Mouse (Mus musculus): ENCODE data around the gene Taok1.

Taok1 gene

DNA sequence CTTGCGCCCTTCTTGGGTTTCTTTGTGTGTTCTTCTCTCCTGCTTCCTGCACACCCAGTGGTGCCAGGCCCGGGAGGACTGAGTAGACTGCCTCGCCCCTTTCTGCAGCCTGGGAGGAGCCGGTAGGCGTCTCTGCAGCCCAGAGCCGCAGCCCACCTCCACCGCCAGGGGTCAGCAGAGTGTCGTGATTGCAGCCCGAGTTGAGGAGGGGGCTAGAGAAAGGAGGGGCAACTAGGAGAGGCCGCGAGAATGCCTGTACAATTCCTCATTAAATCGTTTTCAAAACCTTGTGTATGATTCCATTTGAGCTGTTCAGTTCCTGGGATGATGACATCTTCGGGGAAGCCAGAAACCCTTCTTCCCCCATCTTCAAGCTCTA lies 116.5 kb downstream of the Taok1 start:
- peak; percentile 74 to 85 for DNase-seq

DNA sequence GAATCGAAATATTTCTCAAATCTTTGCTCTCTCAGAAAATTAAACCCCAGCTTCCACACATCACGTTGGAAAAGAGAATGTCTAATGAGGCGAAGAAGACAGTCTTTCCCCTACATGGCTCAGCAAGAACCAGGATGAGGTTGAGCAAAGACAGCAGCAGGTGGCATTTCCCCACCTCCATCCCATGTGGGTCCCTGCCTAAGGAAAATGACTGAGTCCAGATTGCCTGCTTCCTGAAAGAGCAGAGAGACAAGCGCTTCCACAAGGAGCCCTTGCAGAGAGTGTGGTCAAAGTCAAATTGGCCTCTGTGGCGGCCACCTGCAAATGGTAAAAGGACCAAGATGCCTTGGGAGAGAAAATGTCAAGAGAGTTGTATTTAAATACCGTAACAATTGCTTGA lies 117.2 kb downstream of the Taok1 start:
- no peak for DNase-seq

DNA sequence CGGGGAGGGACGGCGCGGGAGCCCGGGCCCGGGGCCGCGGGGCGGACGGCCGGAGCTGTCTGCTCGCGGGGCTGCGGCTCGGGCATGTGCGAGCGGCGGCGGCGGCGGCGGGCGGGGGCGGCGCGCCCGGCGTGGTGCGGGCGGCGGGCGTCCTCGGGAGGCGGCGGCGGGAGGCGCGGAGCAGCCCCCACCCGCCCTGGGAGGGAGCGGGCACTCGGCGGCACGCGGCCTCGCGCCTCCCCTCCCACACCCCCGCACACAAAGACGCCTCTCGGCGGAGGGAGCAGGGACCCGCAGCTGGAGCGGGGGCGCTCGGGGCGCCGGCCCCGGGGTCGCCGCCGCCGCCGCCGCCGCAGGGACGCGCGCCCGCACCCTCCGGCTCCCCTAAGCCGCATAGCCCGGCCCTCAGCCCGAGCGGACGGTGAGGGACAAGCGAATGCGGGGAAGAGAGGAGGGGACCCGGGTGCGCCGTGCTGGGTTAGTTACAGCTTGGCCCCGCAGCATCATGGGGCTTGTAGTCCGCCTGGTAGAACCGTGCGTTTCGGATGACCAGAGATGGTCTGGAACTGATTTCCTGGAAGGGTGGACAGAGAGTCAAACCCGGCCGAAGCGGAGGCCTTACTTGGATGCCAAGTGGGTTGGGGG lies 117.9 kb downstream of the Taok1 start, which contains the start of gene Ankrd13b:
TSS of gene Ankrd13b (minus strand) at position 88 of the 645 bp plus-strand sequence.
- peak in 1 of 2 experiments; percentile 61 for DNase-seq

DNA sequence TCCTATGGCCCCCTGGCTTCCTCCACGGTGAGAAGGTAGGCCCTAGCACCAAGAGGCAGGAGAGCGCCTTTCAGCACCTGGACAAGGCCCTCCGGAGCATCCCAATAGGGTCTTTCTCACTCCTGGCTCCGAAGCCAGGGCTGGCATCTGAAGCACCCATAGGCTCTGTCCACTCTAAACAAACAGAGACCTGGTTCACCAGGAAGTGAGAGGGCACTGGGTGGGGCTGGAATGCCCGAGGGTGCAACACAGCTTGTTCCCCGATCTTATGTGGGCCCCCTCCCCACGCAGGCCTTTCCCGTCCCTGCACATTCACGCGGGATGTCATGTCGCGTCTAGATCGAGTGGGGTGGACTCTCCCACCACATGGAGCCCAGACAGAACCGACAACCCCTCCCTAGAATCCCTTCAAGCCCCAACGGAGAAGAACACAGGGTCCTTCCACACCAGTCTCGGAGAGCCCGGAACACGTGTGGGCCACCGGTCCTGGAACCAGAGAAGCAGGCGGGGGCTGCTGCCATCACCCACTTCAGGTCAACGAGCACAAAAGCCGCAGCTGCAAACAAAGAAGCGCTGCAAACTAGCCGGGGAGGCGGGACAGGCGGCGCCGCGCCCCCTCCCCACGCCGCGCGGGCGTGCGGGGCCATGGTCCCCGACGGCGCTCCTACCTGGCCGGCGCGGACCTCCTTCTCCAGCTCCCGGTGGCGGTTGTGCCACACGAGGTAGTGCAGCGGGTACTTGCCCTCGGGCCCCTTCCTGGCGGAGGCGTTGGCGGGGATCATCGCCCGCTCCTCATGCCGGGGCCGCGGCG lies 118.6 kb downstream of the Taok1 start:
- peak in 1 of 2 experiments; percentile 25 for DNase-seq

DNA sequence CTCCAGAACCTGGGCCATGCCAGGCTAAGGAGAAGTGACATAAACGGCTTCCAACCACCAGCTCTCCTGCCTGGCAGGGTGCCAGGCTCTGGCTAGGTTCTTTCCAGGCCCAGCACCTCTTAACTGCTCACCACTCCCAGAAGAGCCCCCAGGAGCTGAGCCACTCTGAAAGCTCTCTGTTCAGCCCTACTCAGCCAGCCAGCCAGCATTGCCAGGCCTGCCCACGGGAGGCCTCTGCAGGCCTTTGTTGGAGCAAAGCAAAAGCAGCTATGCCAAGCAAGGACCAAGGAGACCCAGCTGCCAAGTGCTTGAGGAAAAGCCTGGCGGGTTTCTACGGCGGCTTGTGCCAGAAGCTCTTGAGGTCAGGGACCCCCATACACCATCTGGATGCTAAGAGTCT lies 120.8 kb downstream of the Taok1 start:
- no peak for DNase-seq

DNA sequence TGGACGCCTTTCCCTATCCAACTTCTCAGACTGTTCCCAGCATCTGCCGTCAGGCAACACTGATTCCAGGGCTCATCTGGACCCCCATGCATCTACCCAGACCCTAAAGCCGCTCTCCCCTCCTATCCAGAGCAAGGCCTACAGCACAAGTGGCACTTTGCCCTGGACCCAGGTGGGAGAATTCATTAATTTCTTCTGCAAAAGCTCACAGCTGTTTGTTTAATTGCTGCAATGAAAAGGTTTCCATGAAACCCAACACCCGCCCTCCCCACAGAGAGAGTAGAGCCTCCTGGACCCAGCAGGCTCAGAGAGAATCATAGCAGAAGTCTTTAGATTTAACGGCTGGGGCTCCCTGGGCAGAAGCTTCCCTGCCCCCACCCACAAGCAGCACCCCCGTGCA lies 122.4 kb downstream of the Taok1 start:
- no peak for DNase-seq

DNA sequence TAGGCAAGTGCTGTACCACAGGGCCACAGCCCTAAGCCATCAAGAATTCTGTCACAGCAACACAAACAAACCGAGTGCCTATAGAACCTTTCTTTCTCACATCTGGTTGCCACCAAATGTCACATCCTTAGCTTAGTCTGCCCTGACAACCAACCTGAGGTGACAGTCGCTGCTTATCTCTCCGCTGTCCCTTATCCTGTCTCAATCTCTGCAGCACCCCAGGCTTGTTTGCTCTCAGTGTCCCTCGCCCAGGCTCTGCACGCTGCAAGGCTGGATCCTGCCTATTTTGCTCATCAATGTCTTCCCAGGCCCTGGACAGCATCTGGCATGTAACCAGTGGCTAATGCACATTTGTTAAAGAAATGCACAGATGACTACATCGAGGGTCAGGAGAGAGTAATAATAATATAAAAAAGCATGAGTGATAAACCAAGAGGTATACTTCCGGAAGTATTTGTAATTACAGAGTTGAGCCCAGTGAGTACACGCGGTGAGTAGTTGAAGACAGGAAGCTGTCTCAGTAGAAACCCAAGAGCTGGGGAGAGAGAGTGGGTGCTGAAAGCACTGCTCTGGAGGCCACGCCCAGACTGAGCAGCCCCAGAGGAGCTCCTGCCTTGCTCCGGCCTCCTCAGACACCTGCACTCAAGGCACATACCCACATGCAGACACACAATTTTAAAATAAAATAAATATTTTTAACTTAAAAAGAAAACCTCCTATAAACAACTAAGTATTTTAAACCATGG lies 123.9 kb downstream of the Taok1 start:
- DNase-seq = no peak

DNA sequence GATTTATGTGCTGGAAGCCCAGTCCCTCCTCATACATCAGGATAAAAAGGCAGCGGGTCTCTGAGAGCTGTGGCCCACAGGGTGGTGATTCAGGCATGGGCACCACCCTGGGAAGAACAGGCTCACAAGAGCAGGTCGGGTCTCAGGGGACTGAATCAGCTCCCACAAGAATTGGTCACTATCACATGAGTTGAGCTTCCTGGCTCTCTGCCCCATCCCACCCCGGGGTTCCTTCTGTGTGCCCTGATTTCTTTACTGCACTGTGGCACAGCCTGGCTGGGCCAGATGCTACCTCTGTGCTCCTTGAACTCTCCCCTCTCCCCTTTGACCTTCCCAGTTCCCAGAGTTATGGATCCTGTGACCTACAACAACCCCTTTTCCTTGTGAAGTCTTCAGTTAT lies 124.6 kb downstream of the Taok1 start:
- no peak for DNase-seq
